ENCODE assay signal across 8 mouse cellular contexts in the genomic region with DNA sequence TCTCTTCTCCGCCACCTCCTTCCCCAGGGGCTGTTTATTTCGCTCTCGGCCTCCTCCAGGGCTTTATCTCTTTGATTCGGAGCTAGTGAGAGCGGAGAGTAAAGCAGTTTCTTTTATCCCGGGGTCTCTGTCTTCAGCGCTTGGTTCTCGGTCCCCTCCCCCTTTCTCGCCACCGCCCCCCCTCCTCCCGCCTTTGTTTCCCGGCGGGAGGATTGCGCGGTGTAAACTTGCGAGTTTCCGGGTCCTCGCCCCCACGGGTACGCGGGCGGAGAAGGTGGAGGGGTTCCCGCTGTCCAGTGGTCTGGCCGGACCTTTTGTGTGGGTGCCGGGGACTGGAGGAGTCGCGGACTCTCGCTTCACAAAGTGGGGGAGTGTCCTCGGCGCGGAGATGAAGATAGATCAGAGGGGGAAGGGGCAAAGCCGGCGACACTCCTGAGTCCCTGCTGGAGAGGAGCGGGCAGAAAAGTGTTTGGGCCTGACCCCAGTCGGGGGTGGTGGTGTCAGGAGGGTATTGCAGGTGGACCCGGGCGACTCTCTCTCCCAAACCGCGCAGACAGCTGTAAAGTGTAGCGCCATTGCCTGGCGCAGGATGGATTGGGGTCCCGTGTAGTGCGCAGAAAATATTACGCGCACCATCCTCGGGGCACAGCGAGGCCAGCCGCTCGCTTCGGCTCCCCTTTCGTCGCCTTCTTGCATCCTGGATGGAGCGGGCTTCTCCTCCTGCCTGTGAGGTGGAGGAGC. TPM values are rescaled to one million over a fixed set of nuclear protein-coding genes. Genes with fewer than 3 reads are reported as not detected.
DNase-seq lines count a peak whose midpoint lies in the region; ATAC-seq and TF ChIP-seq lines count a peak whose summit lies in the region.

No protein-coding gene starts in this region.

- peak overlapping the region; percentile 79 to 93 for H3K4me3 ChIP-seq in ES-E14 (ENCODE audit: insufficient read depth in 1 of 2, low read depth in 1 of 2, low read length in 2 of 2, poor library complexity in 1 of 2, severe bottlenecking in 1 of 2)
- H3K4me3 ChIP-seq in forebrain, embryonic 15.5 days = peak overlapping the region; percentile 91
- peak overlapping the region; percentile 67 for H3K4me3 ChIP-seq in kidney, embryonic 16.5 days (ENCODE audit: low read length)
- H3K4me3 ChIP-seq in midbrain, embryonic 15.5 days = peak overlapping the region; percentile 88

- in situ Hi-C loops in ES-E14 (cut with MboI; ENCODE audit: low sequenced_read_pairs in 2 of 2, unreplicated experiment in 2 of 2) = no loop called here

- no peaks in the 10 kb centered on the region for H3K36me3 ChIP-seq in ES-E14 (ENCODE audit: control insufficient read depth, insufficient read depth, low read length, poor library complexity, severe bottlenecking)
- H3K36me3 ChIP-seq in forebrain, embryonic 15.5 days = no peaks in the 10 kb centered on the region
- H3K36me3 ChIP-seq in kidney, embryonic 16.5 days (ENCODE audit: insufficient read depth, low read length) = no peaks in the 10 kb centered on the region
- H3K36me3 ChIP-seq in midbrain, embryonic 15.5 days (replicated peaks) = no peaks in the 10 kb centered on the region

- peaks cover 10 to 35% of the 10 kb centered on the region in 2 experiments for H3K4me1 ChIP-seq in ES-E14 (ENCODE audit: control insufficient read depth in 2 of 2, insufficient read depth in 2 of 2, low read length in 2 of 2, poor library complexity in 1 of 2)
- H3K4me1 ChIP-seq in forebrain, embryonic 15.5 days = peaks cover 48% of the 10 kb centered on the region
- H3K4me1 ChIP-seq in kidney, embryonic 16.5 days (ENCODE audit: insufficient read depth, low read length) = peaks cover 50% of the 10 kb centered on the region
- H3K4me1 ChIP-seq in midbrain, embryonic 15.5 days = peaks cover 54% of the 10 kb centered on the region

- WGBS in forebrain, embryonic 15.5 days = under 1% methylated on average over 53 of the region's 53 CpGs
- under 1% methylated on average over 53 of the region's 53 CpGs for WGBS in kidney, embryonic 16.5 days
- under 1% methylated on average over 53 of the region's 53 CpGs for WGBS in midbrain, embryonic 15.5 days

- H3K4me2 ChIP-seq in forebrain, embryonic 15.5 days (replicated peaks) = peak overlapping the region; percentile 70
- H3K4me2 ChIP-seq in kidney, embryonic 16.5 days (replicated peaks; ENCODE audit: low read depth, low read length) = peak overlapping the region; percentile 99
- peak overlapping the region; percentile 80 for H3K4me2 ChIP-seq in midbrain, embryonic 15.5 days

- H3K9me3 ChIP-seq in ES-E14 (ENCODE audit: control insufficient read depth, insufficient read depth, low read depth, low read length) = no peaks in the 10 kb centered on the region
- no peaks in the 10 kb centered on the region for H3K9me3 ChIP-seq in forebrain, embryonic 15.5 days
- H3K9me3 ChIP-seq in kidney, embryonic 16.5 days (ENCODE audit: low read length) = no peaks in the 10 kb centered on the region
- no peaks in the 10 kb centered on the region for H3K9me3 ChIP-seq in midbrain, embryonic 15.5 days

- peak; percentile 32 for DNase-seq in gastrocnemius, postnatal 14 days
- DNase-seq in gastrocnemius, postnatal 10 days = no peak
- DNase-seq in ES-E14 (ENCODE audit: low read depth, low spot score) = no peak
- DNase-seq in frontal cortex, postnatal 14 days (ENCODE audit: low spot score in 2 of 2) = no peak
- DNase-seq in left cerebral cortex, postnatal 4 days = no peak

- peak; percentile 20 for ATAC-seq in forebrain, embryonic 15.5 days (replicated peaks)
- 0 out of 2 replicates have a peak, but pooled peaks have one; percentile 0 for ATAC-seq in kidney, embryonic 16.5 days (ENCODE audit: low FRiP score, low TSS enrichment)
- peak; percentile 18 for ATAC-seq in midbrain, embryonic 15.5 days (replicated peaks)

- peak overlapping the region; percentile 46 for H3K9ac ChIP-seq in ES-E14 (ENCODE audit: insufficient read depth, low read depth, low read length, poor library complexity, severe bottlenecking)
- H3K9ac ChIP-seq in forebrain, embryonic 15.5 days (replicated peaks) = peak overlapping the region; percentile 96
- H3K9ac ChIP-seq in kidney, embryonic 16.5 days (replicated peaks; ENCODE audit: low read length) = peak overlapping the region; percentile 81
- H3K9ac ChIP-seq in midbrain, embryonic 15.5 days = peak overlapping the region; percentile 89

- H3K27me3 ChIP-seq in forebrain, embryonic 15.5 days = no peaks in the 10 kb centered on the region
- H3K27me3 ChIP-seq in kidney, embryonic 16.5 days (ENCODE audit: insufficient read depth, low read length) = peaks cover 7% of the 10 kb centered on the region; the same call in 1 of the 2 replicates
- H3K27me3 ChIP-seq in midbrain, embryonic 15.5 days (replicated peaks) = no peaks in the 10 kb centered on the region

- intact Hi-C loops in gastrocnemius, postnatal 14 days (cut with DNase I; ENCODE audit: low total_unique reads) = no loop called here
- intact Hi-C loops in left cerebral cortex, postnatal 4 days (cut with DNase I) = loop anchor here (2.0 kb wide), 1 partner anchor 117 kb away; no protein-coding TSS in a partner anchor

- no peak overlapping the region for H3K27ac ChIP-seq in ES-E14 (ENCODE audit: insufficient read depth, low read depth, low read length, poor library complexity, severe bottlenecking)
- H3K27ac ChIP-seq in forebrain, embryonic 15.5 days (replicated peaks) = peak overlapping the region; percentile 97
- peak overlapping the region; percentile 69; the same call in 1 of the 2 replicates for H3K27ac ChIP-seq in kidney, embryonic 16.5 days (ENCODE audit: low read length)
- H3K27ac ChIP-seq in midbrain, embryonic 15.5 days = peak overlapping the region; percentile 93

TF ChIP-seq in ES-E14, 5 proteins besides CTCF, POLR2A, EP300 and RAD21:
- no peak for TF ChIP-seq ZNF384 (IDR thresholded peaks at IDR 0.05; ENCODE audit: low read depth, low read length)
- TF ChIP-seq CHD2 (IDR thresholded peaks at IDR 0.05; ENCODE audit: low read depth, low read length) = no peak
- TF ChIP-seq MAFK (IDR thresholded peaks at IDR 0.05; ENCODE audit: insufficient read depth, low read depth, low read length) = no peak
- no peak for TF ChIP-seq HCFC1 (IDR thresholded peaks at IDR 0.05; ENCODE audit: borderline replicate concordance, insufficient read depth, low read length)
- no peak for TF ChIP-seq ZC3H11A (IDR thresholded peaks at IDR 0.05; ENCODE audit: borderline replicate concordance, low read depth, low read length)

RNA-seq across cellular contexts. Expression of a gene that starts 0.8 kb away (rescaled TPM):
- 10 to 100 TPM; 26.9 to 29.6 TPM for total RNA-seq in gastrocnemius, postnatal 14 days (2021)
- total RNA-seq in gastrocnemius, postnatal 10 days (2021) = 10 to 100 TPM; 37.0 to 38.3 TPM
- total RNA-seq in ES-E14 (2012; rRNA removed) = 21.7 and 39.3 TPM in 2 replicates
- 90.5 and 110 TPM in 2 replicates for polyA plus RNA-seq in forebrain, embryonic 15.5 days (2015; fragmentation: Nextera tagmentation; extraction: Ambion mirVana)
- 36.5 and 48.8 TPM in 2 replicates for polyA plus RNA-seq in kidney, embryonic 16.5 days (2015; fragmentation: Nextera tagmentation; extraction: Ambion mirVana)
- polyA plus RNA-seq in midbrain, embryonic 15.5 days (2015; fragmentation: Nextera tagmentation; extraction: Ambion mirVana) = 128 and 138 TPM in 2 replicates
- 10 to 100 TPM; 89.0 to 93.9 TPM for total RNA-seq in left cerebral cortex, postnatal 4 days (2021)

Comparison
In these comparisons a context has a peak if more than half of its experiments do, and no peak if none do; other contexts are left out.
1. H3K9ac ChIP-seq: peak in every context shown above with its lines; median percentile 96 in forebrain, embryonic 15.5 days; 89 in midbrain, embryonic 15.5 days; 81 in kidney, embryonic 16.5 days; 46 in ES-E14.